Mouse (Mus musculus): ENCODE measurements around the gene Mphosph9.

GRCm38 (mm10) chr5:124364173-124364918 lies 36.6 kb upstream of the Mphosph9 start:
- TF ChIP-seq TBP (conservative IDR thresholded peaks at IDR 0.05; ENCODE audit: low read depth, low read length) (no peak), JUN (IDR thresholded peaks at IDR 0.05; ENCODE audit: insufficient read depth, low read depth, low read length) (no peak), CTCF (conservative IDR thresholded peaks at IDR 0.05 in 1 of 2, IDR thresholded peaks at IDR 0.05 in 1 of 2; ENCODE audit: low read depth in 2 of 2, low read length in 2 of 2) (no peak), GABPA (IDR thresholded peaks at IDR 0.05; ENCODE audit: insufficient replicate concordance, low read depth, low read length) (no peak), USF1 (IDR thresholded peaks at IDR 0.05; ENCODE audit: low read depth, low read length) (no peak), EP300 (IDR thresholded peaks at IDR 0.05; ENCODE audit: low read length) (no peak), POLR2A (IDR thresholded peaks at IDR 0.05; ENCODE audit: low read depth, low read length) (no peak), NELFE (IDR thresholded peaks at IDR 0.05; ENCODE audit: low read depth, low read length) (no peak), UBTF (IDR thresholded peaks at IDR 0.05; ENCODE audit: low read depth, low read length) (no peak), HCFC1 (IDR thresholded peaks at IDR 0.05; ENCODE audit: low read depth, low read length) (no peak), ZNF384 (IDR thresholded peaks at IDR 0.05; ENCODE audit: low read depth, low read length) (no peak), RCOR1 (conservative IDR thresholded peaks at IDR 0.05; ENCODE audit: low read depth, low read length) (no peak), E2F4 (IDR thresholded peaks at IDR 0.05; ENCODE audit: insufficient replicate concordance, low read depth, low read length) (no peak)

All from CH12.LX (cell line).